Mouse (Mus musculus): ENCODE measurements around the gene Rfwd3.
"Not testable (repeated sequence)": the region's sequence is repeated elsewhere in the genome, so short reads cannot be mapped to it uniquely, and the experiment has no call there.

Gene Rfwd3

GRCm38 (mm10) chr8:111299821-111300568, at the start of gene Rfwd3:
Rfwd3 (minus strand) TSS chr8:111300222.
- peak; percentile 95 for DNase-seq (ENCODE audit: low spot score)

DNA sequence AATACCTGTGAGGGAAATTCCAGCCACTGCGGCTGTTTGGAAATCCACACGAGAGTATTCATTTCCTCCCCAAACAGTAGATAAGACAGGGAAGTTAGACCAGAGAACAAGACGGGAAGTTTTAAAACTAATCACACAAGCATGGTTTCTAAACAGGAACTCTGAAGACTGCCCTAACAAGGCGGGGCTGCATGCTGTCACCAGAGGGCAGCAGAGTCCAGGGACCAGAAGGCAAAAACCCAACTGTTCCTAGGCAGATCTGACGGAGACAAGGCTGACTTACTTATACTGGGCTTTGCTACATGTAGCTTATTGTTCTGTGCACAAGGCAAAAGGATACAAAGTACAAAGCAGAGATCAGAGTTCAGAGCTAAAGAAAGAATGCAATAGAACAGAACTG, 43.2 kb upstream of the Rfwd3 start:
- peak; percentile 67 for DNase-seq (ENCODE audit: low spot score)

GRCm38 (mm10) chr8:111340186-111340585, 40.2 kb upstream of the Rfwd3 start:
- no peak for DNase-seq (ENCODE audit: low spot score)

DNA sequence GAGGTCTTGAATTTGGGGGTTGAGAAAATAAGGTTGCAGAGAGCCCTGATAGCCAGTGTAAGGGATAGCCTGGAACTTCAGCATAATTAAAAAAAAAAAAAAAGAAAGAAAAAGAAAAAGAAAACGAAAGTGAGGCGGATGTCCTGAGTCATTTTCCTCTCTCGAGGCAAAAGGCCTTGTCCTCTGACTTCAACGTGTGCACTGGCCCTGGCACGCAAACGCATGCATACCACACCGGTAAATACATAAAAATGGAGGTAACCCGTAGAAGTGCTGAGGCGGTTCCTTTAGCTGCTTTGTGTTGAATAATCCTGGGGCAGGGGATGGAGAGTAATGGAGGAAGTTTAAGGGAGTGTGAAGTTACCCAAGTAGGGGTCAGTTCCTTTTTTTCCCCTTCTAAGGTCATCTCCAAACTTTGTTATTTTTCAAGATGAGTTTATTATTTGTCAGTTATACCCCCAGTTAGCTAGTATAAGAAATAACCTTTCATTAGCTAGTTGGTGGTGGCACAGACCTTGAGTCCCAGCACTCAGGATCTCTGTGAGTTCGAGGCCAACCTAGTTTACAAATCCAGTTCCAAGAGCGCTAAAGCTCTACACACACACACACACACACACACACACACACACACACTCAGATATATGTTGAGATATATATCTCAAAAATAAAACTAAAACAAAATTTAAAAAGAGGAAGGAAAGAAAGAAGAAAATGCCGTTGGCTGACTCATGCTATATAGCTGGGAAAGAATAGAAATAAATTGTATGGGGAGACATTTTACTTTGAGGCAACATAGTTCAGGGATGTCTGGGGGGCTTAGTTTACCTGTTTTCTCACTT, 38.6 kb upstream of the Rfwd3 start:
- no peak for DNase-seq (ENCODE audit: low spot score)

DNA sequence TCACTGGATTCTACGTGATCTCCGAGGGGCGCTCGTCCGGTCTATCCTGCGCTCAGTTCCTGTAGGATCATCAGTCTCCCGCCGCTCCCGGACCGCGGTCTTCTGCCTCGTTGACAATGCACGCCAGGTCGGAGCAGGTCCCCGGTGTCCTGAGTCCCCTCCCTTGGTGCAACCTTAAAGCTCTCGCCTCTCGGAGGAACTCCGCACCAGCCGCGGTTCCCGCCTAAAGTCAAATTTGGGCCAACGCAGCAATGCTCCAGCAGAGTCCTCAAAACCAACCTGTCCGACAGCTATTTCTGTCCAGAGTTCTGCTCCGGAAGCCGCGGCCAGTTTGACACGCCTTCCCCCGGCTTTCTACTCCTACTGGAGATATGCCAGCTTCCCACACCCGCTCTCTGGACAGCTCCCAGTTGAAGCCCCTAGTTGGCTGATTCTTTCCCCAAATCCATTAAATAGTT, 37.9 kb upstream of the Rfwd3 start, which contains the start of gene Mlkl:
Gene Mlkl, minus strand, starts transcription at position 288 of the 458 bp plus-strand sequence.
- peak; percentile 13 for DNase-seq (ENCODE audit: low spot score)

DNA sequence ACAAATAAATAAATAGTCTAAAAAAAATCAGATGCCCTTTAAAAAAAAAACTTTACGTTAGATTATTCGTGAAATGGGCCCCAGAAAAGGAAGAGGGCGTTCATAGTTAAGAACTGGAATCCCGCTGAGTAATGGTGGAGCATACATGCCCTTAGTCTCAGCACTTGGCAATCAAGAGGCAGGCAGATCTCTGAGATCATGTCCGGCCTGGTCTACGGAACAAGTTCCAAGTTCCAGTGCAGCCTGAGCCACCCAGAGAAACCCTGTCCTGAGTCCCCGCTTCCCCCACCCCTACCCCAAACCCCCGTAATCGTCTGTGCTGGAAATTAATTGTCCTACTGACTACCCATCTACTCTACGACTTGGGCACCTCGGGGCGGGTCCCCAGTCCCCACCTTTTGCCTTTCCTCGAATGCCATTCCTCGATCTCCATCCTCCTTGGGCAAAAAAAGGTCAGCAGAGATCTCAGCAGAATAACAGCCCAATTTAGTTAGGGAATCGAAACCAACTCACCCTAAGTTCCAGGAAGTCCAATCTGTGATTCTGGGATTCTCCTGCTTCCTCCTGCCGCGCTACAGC, 37.4 kb upstream of the Rfwd3 start:
- no peak for DNase-seq (ENCODE audit: low spot score)

GRCm38 (mm10) chr8:111336692-111337091, 36.7 kb upstream of the Rfwd3 start:
- no peak for DNase-seq (ENCODE audit: low spot score)

- no peak for DNase-seq (ENCODE audit: low spot score)
Observed at GRCm38 (mm10) chr8:111325222-111325790, 25.3 kb upstream of the Rfwd3 start.

GRCm38 (mm10) chr8:111314729-111315128, 14.7 kb upstream of the Rfwd3 start:
- no peak for DNase-seq (ENCODE audit: low spot score)

- DNase-seq (ENCODE audit: low spot score), result not testable (repeated sequence)
Observed at GRCm38 (mm10) chr8:111313961-111314360, 13.9 kb upstream of the Rfwd3 start.

DNA sequence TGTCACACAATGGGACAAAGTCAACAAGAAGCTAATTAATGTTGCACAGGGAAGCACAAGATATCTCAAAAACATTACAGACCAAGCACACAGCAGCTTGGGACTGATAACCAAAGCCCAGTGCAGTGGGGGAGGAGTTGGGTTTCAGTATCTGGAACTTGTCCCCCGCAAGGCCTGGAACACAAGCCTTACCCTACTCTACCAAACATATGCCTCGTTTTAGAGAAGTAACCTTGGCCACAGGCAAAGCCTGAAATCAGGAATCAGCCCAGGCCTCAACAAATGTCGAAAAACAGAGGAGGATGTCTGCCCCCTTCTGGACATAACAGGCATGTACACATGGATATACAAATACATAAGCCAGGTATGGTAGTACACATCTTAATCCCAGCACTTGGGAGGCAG, 12.7 kb upstream of the Rfwd3 start:
- DNase-seq (ENCODE audit: low spot score), result no peak

GRCm38 (mm10) chr8:111310006-111310405, 10.0 kb upstream of the Rfwd3 start:
- not testable (repeated sequence) for DNase-seq (ENCODE audit: low spot score)

DNA sequence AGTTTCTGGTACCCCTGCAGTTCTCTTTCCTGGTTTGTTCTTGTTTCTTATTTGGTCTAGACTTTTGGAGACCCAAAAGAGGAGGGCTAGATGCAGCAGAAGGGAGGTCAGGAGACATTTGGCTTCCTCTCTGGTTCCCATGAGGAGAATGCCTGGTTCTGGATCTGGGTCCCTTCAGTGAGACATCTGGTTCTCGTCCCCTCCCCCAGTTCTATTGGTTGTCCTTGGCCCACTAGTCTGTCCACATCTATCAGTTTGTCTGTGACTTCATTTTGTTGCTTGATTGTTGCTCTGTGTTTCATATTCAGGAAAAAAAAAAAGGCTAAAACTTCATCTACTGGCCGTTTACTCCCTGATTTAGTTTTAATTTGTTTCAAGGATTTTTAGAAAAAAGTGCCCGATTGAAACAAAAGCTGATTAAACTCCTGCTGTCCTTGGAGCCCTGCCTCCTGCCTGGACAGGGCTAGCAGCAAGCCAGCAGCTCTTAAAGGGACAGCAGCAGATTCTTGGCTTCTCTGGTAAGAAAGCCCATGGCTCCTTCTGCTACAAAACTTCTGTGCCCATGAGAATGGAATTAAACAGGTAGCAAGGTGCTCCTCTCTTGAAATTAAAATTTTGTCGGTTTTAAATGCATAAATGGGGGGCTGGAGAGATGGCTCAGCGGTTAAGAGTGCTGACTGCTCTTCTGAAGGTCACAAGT, 5.2 kb upstream of the Rfwd3 start:
- no peak for DNase-seq (ENCODE audit: low spot score)

GRCm38 (mm10) chr8:111304359-111304758, 4.3 kb upstream of the Rfwd3 start:
- DNase-seq (ENCODE audit: low spot score), result no peak

- not testable (repeated sequence) for DNase-seq (ENCODE audit: low spot score)
Observed at GRCm38 (mm10) chr8:111303076-111303803, 3.2 kb upstream of the Rfwd3 start.

- peak; percentile 5 for DNase-seq (ENCODE audit: low spot score)
Observed at GRCm38 (mm10) chr8:111300597-111301546, 850 bp upstream of the Rfwd3 start.

DNA sequence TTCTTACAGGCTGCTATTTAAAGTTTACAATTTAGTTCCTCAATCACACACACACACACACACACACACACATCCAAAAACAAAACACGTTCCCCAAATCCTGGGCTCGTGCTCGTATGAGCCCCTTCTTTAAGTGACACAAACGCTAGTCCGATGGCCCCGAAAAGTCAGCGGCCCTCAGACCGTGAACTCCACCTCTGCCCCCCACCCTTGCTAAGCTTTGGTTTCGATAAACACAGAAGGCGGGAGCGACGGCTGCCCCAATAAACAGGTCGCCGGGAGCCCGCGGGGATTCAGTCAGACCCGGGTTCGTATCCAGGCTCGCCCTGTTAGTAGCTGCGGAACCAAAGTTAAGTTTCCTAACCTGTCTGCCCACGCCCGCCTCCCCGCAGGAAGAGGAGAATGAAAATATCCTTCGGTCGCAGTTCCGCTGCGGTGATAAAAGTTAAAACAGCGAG, 630 bp downstream of the Rfwd3 start:
- peak; percentile 66 for DNase-seq (ENCODE audit: low spot score)

DNA sequence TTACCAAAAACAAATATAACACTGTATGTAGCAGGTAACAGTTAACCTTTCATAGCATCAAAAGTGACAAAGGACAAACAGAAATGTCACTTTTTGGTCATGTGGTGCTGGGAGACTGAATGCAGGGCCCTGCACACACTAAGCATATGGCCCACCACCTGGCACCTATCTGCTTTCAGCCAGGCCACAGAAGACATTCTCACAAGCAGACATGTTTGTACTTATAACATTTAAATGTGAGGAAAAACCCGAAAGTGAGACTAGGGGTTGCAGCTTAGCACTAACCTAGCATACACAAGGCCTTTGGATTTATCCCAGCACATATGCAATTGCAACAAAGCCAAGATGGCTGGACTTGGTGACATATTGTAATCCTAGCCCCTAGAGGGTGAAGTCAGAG, 2.0 kb downstream of the Rfwd3 start:
- DNase-seq (ENCODE audit: low spot score), result no peak

DNA sequence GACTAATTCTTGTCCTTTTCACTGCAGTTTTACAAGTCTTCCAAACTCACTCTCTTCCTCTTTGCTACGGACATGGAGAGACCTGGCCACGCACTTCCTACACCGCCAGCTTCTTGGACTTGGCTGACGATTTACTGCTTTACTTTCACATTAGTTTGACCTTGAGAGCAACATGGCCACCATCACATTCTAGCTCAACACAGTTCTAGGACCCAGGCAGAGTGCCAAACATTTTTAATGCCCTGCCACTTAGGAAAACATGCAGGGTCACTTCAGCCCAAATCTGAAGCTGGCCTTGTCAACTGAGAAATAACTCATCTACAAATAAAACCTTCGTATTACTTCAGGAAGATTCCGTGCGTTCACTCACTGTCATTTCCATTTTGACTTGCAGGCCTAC, 8.3 kb downstream of the Rfwd3 start:
- DNase-seq (ENCODE audit: low spot score), result no peak

DNA sequence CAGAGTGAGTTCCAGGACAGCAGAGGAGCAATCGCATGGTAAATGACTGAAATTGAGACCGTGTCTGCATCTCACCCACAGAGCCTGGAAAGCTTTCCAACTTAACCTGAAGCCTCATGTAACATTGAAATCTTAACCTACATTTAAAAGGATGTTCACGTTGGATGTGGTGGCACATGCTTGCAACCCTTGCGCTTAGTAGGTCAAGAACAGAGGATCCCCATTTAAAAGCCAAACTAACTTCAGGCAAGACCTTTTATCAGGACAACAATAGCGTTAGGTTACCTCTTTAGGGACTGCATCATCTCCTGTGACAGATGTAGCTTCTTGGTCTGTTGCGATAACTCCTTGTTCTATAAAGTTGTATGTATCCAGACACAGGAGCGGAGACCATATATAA, 9.4 kb downstream of the Rfwd3 start:
- no peak for DNase-seq (ENCODE audit: low spot score)

Measured in T-cell, adult 2 months (primary cell).